Mouse (Mus musculus) limb, embryonic 11.5 days (tissue): ENCODE results near the gene Dennd1c. TPM values are rescaled to one million over a fixed set of nuclear protein-coding genes. Genes with fewer than 3 reads are reported as not detected.
A peak's percentile ranks its signal among the peaks of the same experiment; 100 is the strongest.
"Not testable (repeated sequence)": the region's sequence is repeated elsewhere in the genome, so short reads cannot be mapped to it uniquely, and the experiment has no call there.

Experiments used
- ATAC-seq: fragments of 200-750 bp; cut with Nextera tagmentation; 2 replicates; pipeline ENCODE4 v1.8.0; 2017; ENCODE audit warnings: low read depth; ENCODE audit not compliant: insufficient number of reproducible peaks, low FRiP score, low TSS enrichment
- DNase-seq: peaks from one replicate; pipeline ENCODE4 v3.0.0-alpha.2; 2015; ENCODE audit warnings: low spot score
- H3K27ac ChIP-seq: fragments of 300-500 bp; sonication (generic); replicated peaks from 2 replicates; pipeline ENCODE4 v1.5.1; 2014; ENCODE audit warnings: low read depth, mild to moderate bottlenecking, low read length
- H3K27me3 ChIP-seq: fragments of 300-500 bp; sonication (generic); 2 replicates; pipeline ENCODE4 v1.6.1; 2014; ENCODE audit warnings: mild to moderate bottlenecking, low read length, mixed read lengths; ENCODE audit not compliant: control insufficient read depth, insufficient read depth
- H3K36me3 ChIP-seq: fragments of 300-500 bp; sonication (generic); 2 replicates; pipeline ENCODE4 v1.6.1; 2014; ENCODE audit warnings: mild to moderate bottlenecking, low read length, moderate library complexity, mixed read lengths; ENCODE audit not compliant: control insufficient read depth, insufficient read depth
- H3K4me1 ChIP-seq: fragments of 300-500 bp; sonication (generic); 2 replicates; pipeline ENCODE4 v1.6.1; 2014; ENCODE audit warnings: low read length, mixed read lengths; ENCODE audit not compliant: control insufficient read depth, insufficient read depth
- H3K4me2 ChIP-seq: fragments of 300-500 bp; sonication (generic); 2 replicates; pipeline ENCODE4 v1.6.1; 2014; ENCODE audit warnings: low read depth, mild to moderate bottlenecking, moderate library complexity; ENCODE audit not compliant: severe bottlenecking
- H3K4me3 ChIP-seq: fragments of 300-500 bp; sonication (generic); 2 replicates; pipeline ENCODE4 v1.5.1; 2014; ENCODE audit warnings: low read depth, low read length
- H3K9ac ChIP-seq: fragments of 300-500 bp; sonication (generic); 2 replicates; pipeline ENCODE4 v1.6.1; 2014; ENCODE audit warnings: mild to moderate bottlenecking, low read length
- H3K9me3 ChIP-seq: fragments of 300-500 bp; sonication (generic); 2 replicates; pipeline ENCODE4 v1.6.1; 2016; ENCODE audit warnings: low read length; ENCODE audit not compliant: control insufficient read depth
- WGBS: fragments of 180-500 bp; shearing (Covaris S2); extraction: QIAGEN DNeasy Blood & Tissue Kit; methylation state at CpG from one replicate; pipeline ENCODE4 v1.1.7; 2014; 5-methylcytosine and 5-hydroxymethylcytosine counted together
- polyA plus RNA-seq: library from polyadenylated mRNA; unstranded; fragments of >200 nt; fragmentation: Nextera tagmentation; extraction: Ambion mirVana; gene quantifications from 2 replicates; pipeline ENCODE4 v1.2.1, GENCODE M21; 2014

Dennd1c gene
- polyA plus RNA-seq, 1 experiment from 2014 or later = 0.43 TPM

DNA sequence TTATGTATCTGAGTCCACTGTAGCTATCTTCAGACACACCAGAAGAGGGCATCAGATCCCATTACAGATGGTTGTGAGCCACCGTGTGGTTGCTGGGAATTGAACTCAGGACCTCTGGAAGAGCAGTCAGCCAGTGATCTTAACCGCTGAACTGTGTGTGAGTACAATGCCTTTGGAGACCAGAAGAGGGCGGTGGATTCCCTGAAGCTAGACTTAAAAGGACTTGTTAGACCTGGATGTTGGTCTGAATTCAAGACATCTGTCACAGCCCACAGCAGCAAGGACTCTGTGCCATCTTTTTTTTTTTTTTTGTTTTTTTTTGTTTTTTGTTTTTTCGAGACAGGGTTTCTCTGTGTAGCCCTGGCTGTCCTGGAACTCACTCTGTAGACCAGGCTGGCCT lies 26.6 kb downstream of the Dennd1c start:
- not testable (repeated sequence) for H3K9ac ChIP-seq, H3K27ac ChIP-seq, DNase-seq, H3K36me3 ChIP-seq, H3K4me3 ChIP-seq, H3K4me1 ChIP-seq, H3K27me3 ChIP-seq, H3K9me3 ChIP-seq, H3K4me2 ChIP-seq, ATAC-seq
- 91% methylated on average over 4 of the region's 4 CpGs for WGBS

DNA sequence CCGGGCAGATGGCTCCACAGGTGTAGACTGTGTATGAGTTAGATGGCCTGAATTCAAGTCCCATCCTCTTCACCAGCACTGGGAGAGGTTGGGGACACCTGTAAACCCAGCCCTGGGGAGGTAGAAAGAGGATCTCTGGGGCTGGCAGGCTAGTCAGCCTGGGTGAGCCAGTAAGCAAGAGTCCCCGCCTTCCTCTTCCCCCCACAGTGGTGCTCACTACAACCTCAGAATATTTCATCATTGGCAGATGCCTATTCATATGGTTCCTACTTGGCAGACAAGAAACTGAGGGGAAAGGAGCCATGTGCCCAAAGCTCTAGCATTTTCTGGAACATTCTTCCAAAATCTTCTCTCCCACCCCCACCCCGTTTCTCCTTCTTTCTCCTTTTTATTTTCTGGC lies 29.5 kb downstream of the Dennd1c start:
- Histone ChIP-seq H3K4me2 (no peak overlapping the region), H3K4me3 (no peak overlapping the region), H3K4me1 (no peaks in the 10 kb centered on the region), H3K27me3 (no peaks in the 10 kb centered on the region), H3K9me3 (no peaks in the 10 kb centered on the region), H3K9ac (no peak overlapping the region), H3K27ac (no peak overlapping the region), H3K36me3 (no peaks in the 10 kb centered on the region)
- no peak for DNase-seq
- 94% methylated on average over 3 of the region's 3 CpGs for WGBS
- ATAC-seq = no peak

DNA sequence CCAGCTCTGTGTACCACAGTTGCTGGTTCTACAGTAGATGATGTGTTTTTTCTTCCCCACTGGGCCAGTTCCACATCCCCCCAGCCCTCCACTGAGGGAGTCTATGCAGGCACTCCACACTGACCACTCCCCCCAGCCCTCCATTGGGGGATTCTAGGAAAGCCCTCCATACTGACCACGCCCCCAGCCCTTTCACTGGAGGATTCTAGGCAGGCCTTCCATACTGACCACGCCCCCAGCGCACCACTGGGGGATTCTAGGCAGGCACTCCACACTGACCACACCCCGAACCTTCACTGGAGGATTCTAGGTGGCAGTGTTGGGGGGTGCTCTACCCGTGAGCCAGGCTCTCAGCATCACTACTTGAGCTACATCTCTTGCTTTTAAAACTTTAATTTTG lies 30.9 kb downstream of the Dennd1c start:
- no peaks in the 10 kb centered on the region for H3K36me3 ChIP-seq
- H3K4me3 ChIP-seq = no peak overlapping the region
- H3K27ac ChIP-seq = no peak overlapping the region
- ATAC-seq (peak; percentile 53; the same call in 1 of the 2 replicates), DNase-seq (no peak)
- no peaks in the 10 kb centered on the region for H3K9me3 ChIP-seq
- H3K4me2 ChIP-seq = no peak overlapping the region
- H3K27me3 ChIP-seq = no peaks in the 10 kb centered on the region
- H3K4me1 ChIP-seq = no peaks in the 10 kb centered on the region
- no peak overlapping the region for H3K9ac ChIP-seq
- 31% methylated on average over 5 of the region's 5 CpGs for WGBS

DNA sequence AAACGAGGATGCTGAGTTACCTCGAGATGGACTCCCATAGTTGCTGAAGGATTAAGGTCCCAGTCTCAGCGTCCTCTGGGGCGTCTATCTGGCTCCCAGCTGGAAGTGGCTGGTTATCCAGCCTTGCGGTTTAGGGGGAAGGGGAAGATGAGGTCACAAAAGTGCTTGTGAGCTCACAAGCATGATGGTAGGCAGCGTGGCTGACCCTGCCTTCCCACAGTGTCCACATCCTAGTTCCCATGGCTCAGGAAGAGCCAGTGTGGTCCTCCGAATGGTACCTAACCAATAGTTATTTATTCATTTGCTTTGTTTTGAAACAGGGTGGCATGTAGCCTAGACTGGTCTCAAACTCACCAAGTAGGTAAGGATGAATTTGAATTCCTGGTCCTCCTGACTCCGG lies 36.8 kb downstream of the Dennd1c start, which contains the start of gene Slc25a41:
Gene Slc25a41 (minus strand): TSS at position 101 of the 400 bp plus-strand sequence.
- H3K9me3 ChIP-seq = no peaks in the 10 kb centered on the region
- ATAC-seq = no peak
- H3K4me1 ChIP-seq = no peaks in the 10 kb centered on the region
- H3K27ac ChIP-seq = no peak within 1 kb of the TSS
- no peak for DNase-seq
- no peaks in the 10 kb centered on the region for H3K36me3 ChIP-seq
- no peak within 1 kb of the TSS for H3K4me2 ChIP-seq
- H3K4me3 ChIP-seq = no peak within 1 kb of the TSS
- no peak within 1 kb of the TSS for H3K9ac ChIP-seq
- H3K27me3 ChIP-seq = peaks cover 8% of the 10 kb centered on the region; the same call in 1 of the 2 replicates
- 76% methylated on average over 8 of the region's 8 CpGs for WGBS

DNA sequence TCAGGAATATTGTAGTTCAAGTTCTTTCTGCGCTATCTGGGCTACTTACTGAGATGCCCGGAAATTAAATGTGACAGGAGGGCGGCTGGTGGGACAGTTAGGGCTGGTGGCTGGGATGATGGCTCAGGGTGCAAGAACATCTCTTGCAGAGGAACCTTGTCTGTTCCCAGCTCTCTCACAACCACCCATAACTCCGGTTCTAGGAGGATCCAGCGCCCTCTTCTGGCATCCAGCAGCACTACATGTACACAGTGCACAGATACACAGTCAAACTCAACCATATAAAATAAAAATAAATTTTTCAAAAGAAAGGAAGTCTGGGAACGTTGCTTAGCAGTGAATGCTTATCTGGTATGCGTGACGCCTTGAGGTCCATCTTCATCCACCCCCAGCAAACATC lies 39.3 kb downstream of the Dennd1c start:
- ATAC-seq = no peak

DNA sequence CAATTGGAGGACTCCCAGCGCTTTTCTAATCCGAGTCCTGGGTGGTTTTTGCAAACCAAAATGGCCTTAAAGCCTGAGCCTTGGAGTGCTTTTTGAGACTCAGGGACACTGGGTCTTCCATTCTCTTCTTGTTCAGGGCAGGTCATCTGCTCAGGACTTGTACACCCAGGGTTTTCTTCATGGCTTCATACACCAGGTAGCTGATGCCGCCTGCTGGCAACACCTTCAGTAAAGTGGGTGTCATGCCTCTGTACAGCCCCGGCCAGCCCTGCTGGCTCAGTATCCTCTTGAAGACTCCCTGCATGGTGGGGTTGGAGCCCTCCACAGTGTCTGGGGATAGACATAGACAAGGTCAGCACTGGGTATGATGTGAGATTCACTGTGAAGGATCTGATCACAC lies 45.5 kb downstream of the Dennd1c start:
- 85% methylated on average over 4 of the region's 4 CpGs for WGBS
- ATAC-seq (no peak), DNase-seq (no peak)
- H3K9ac ChIP-seq = no peak overlapping the region
- no peaks in the 10 kb centered on the region for H3K9me3 ChIP-seq
- no peaks in the 10 kb centered on the region for H3K27me3 ChIP-seq
- no peak overlapping the region for H3K4me2 ChIP-seq
- H3K27ac ChIP-seq = no peak overlapping the region
- H3K4me1 ChIP-seq = peaks cover 8% of the 10 kb centered on the region
- H3K4me3 ChIP-seq = no peak overlapping the region
- peaks cover 7% of the 10 kb centered on the region; the same call in 1 of the 2 replicates for H3K36me3 ChIP-seq

More for the DNA sequence above, 39.3 kb downstream of the Dennd1c start:
- no peaks in the 10 kb centered on the region for H3K9me3 ChIP-seq
- peaks cover 8% of the 10 kb centered on the region; the same call in 1 of the 2 replicates for H3K27me3 ChIP-seq
- WGBS = 39% methylated on average over 8 of the region's 8 CpGs
- H3K4me1 ChIP-seq = no peaks in the 10 kb centered on the region
- H3K36me3 ChIP-seq = no peaks in the 10 kb centered on the region
- H3K4me3 ChIP-seq = no peak overlapping the region
- no peak overlapping the region for H3K27ac ChIP-seq
- no peak overlapping the region for H3K4me2 ChIP-seq
- no peak for DNase-seq
- no peak overlapping the region for H3K9ac ChIP-seq

DNA sequence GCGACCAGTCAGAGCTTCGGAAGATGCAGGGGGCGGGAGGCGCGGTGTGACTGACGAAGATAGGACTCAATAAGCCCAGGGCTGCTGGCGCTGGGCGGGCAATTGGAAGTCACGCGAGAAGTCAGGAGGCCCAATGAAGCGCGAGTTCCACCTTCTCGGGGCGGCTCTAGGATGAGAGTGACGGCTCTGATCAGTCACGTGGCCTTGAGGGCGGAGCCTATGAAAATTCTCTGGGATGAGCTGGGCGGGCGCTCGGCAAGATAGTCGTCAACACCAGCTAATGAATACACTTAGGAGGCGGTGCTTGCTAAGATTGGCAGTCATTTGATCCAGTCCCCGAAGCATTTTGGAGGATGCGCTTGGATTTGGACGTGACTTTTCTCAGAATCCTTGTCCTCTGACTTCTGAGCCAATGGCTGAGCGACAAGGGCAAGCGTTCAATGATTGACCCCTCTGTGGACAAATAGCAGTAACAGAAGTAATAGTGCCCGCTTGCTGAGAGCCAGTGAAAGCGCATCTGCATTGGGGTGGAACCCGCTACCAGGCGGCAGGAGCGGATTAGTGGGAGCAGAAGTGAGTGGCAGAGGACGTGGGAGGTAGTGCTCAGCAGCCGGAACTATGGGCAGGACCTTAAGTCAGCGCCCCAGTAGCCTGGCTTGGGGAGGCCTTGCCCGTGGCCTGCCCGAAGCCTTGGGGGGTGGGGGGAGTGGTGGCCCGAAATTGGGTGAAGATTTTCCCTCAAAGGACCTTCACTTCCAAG lies 46.5 kb downstream of the Dennd1c start:
- peak; percentile 98 for DNase-seq
- peaks cover 12% of the 10 kb centered on the region; the same call in 1 of the 2 replicates for H3K36me3 ChIP-seq
- 0 out of 2 replicates have a peak overlapping the region, but pooled peaks have one; percentile 25 for H3K27ac ChIP-seq
- H3K4me3 ChIP-seq = peak overlapping the region; percentile 75
- peak overlapping the region; percentile 24; the same call in 1 of the 2 replicates for H3K9ac ChIP-seq
- WGBS = 1% methylated on average over 38 of the region's 38 CpGs
- H3K4me2 ChIP-seq = peak overlapping the region; percentile 44
- H3K9me3 ChIP-seq = no peaks in the 10 kb centered on the region
- H3K27me3 ChIP-seq = no peaks in the 10 kb centered on the region
- H3K4me1 ChIP-seq = peaks cover 8% of the 10 kb centered on the region
- peak; percentile 96 for ATAC-seq

DNA sequence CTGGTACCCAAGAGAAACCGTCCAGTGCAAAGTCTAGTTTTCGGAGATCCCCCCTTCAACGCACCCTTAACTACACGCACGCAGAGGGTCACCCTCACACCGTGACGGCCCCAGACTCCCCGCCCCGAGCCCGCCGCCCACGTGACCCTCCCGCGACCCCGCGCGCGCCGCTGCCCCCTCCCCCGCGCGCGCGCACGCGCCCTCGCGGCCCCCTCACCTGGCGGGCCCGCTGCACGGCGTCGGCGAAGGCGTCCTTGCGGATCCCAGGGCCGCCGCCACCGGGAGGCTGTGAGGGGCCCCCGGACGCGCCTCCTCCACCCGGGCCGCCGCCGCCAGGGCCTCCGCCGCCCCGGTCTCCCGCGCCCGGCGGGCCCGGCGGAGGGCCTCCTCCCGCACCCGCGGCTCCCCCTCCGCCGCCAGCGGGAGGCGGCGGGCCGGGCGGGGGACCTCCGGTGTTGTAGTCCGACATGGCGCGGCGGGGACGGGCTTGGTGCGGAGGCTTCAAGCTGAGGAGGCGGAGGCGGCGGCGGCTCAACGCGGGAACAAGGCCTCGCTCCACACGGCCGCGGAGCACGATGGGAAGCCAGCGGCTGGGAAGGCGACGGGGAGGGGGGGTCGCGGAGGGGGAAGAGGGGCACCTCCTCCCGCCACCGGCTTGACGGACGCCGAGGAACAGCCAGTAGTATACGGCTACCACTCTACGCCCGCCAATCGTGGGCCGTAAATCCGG lies 47.2 kb downstream of the Dennd1c start, which contains the start of gene Khsrp:
Gene Khsrp (minus strand): TSS at position 592 of the 730 bp plus-strand sequence.
- WGBS = under 1% methylated on average over 89 of the region's 99 CpGs
- DNase-seq = peak; percentile 69
- Histone ChIP-seq H3K9ac (peak within 1 kb of the TSS; percentile 99), H3K4me3 (peak within 1 kb of the TSS; percentile 75), H3K27ac (peak within 1 kb of the TSS; percentile 91), H3K4me1 (peaks cover 8% of the 10 kb centered on the region), H3K4me2 (peak within 1 kb of the TSS; percentile 97), H3K9me3 (no peaks in the 10 kb centered on the region), H3K36me3 (peaks cover 15% of the 10 kb centered on the region; the same call in 1 of the 2 replicates), H3K27me3 (no peaks in the 10 kb centered on the region)
- ATAC-seq = no peak
